Mouse (Mus musculus) inflammation-experienced regulatory T-cells, adult 16 weeks (primary cell): Measurements from ENCODE around the gene Fli1. TPM values are rescaled to one million over a fixed set of nuclear protein-coding genes. Genes with fewer than 3 reads are reported as not detected.

Experiments
- polyA plus RNA-seq: library from polyadenylated mRNA; unstranded; fragments of 100-300 nt; shearing (Covaris generic); gene quantifications from one replicate; pipeline ENCODE4 v1.2.1, GENCODE M21; 2017

The Fli1 gene
- 101 TPM for polyA plus RNA-seq

GRCm38 (mm10) chr9:32542212-32543039 is at the start of gene Fli1:
TSS of gene Fli1 (minus strand) at chr9:32542861.

Other genes starting within 250 kb of the Fli1 start
- not detected for gene Kcnj5, start 198.5 kb downstream of the Fli1 start, polyA plus RNA-seq
- not detected for gene Kcnj1, start 170.4 kb downstream of the Fli1 start, polyA plus RNA-seq
- gene Ets1, start 93.4 kb upstream of the Fli1 start, polyA plus RNA-seq: 577 TPM